Mouse (Mus musculus) forebrain, embryonic 10.5 days (tissue): ENCODE measurements around the gene Gm20773. TPM values are rescaled to one million over a fixed set of nuclear protein-coding genes. Genes with fewer than 3 reads are reported as not detected.
"Not testable (repeated sequence)": the region's sequence is repeated elsewhere in the genome, so short reads cannot be mapped to it uniquely, and the experiment has no call there.

Experiments used
- DNase-seq: peaks from one replicate; pipeline ENCODE4 v3.0.0-alpha.2; 2017; ENCODE audit warnings: low spot score; ENCODE audit errors: extremely low spot score
- H3K27ac ChIP-seq: fragments of 300-500 bp; sonication (generic); 2 replicates; pipeline ENCODE4 v1.5.1; 2016; ENCODE audit warnings: mild to moderate bottlenecking
- H3K27me3 ChIP-seq: fragments of 300-500 bp; sonication (generic); 2 replicates; pipeline ENCODE4 v1.6.1; 2016; ENCODE audit warnings: mild to moderate bottlenecking; ENCODE audit not compliant: poor library complexity, severe bottlenecking
- H3K36me3 ChIP-seq: fragments of 300-500 bp; sonication (generic); replicated peaks from 2 replicates; pipeline ENCODE4 v1.6.1; 2016; ENCODE audit warnings: mild to moderate bottlenecking, moderate library complexity
- H3K4me1 ChIP-seq: fragments of 300-500 bp; sonication (generic); 2 replicates; pipeline ENCODE4 v1.6.1; 2016
- H3K4me3 ChIP-seq: fragments of 300-500 bp; sonication (generic); 2 replicates; pipeline ENCODE4 v1.5.1; 2016; ENCODE audit warnings: mild to moderate bottlenecking, moderate library complexity
- H3K9me3 ChIP-seq: fragments of 300-500 bp; sonication (generic); 2 replicates; pipeline ENCODE4 v1.6.1; 2016; ENCODE audit warnings: mild to moderate bottlenecking, moderate library complexity
- WGBS: fragments of 180-500 bp; shearing (Covaris S2); methylation state at CpG from one replicate; pipeline ENCODE4 v1.1.7; 2016; 5-methylcytosine and 5-hydroxymethylcytosine counted together
- polyA plus RNA-seq: library from polyadenylated mRNA; unstranded; fragments of >200 nt; fragmentation: Nextera tagmentation; extraction: Ambion mirVana; gene quantifications from 2 replicates; pipeline ENCODE4 v1.2.1, GENCODE M21; 2016

Gm20773 gene
- polyA plus RNA-seq = not detected in 2 replicates

- not testable (repeated sequence) for H3K27ac ChIP-seq, DNase-seq, H3K4me3 ChIP-seq, H3K9me3 ChIP-seq, H3K4me1 ChIP-seq, H3K27me3 ChIP-seq, H3K36me3 ChIP-seq
- no CpG with 5 or more reads among the region's 1 CpGs for WGBS
These were observed at the start of gene Gm20773 for GRCm38 (mm10) chrY:13493726-13494125. Gene Gm20773 (plus strand): TSS chrY:13494026.

- not testable (repeated sequence) for H3K36me3 ChIP-seq, H3K4me3 ChIP-seq, DNase-seq, H3K9me3 ChIP-seq, H3K27ac ChIP-seq, H3K4me1 ChIP-seq, H3K27me3 ChIP-seq
- WGBS = 56% methylated on average over 1 of the region's 3 CpGs
These were observed 28.3 kb upstream of the Gm20773 start, which contains the start of gene Gm21866 for GRCm38 (mm10) chrY:13465479-13465878. Gene Gm21866 (minus strand): TSS chrY:13465579.

Other genes with a start within 250 kb of the Gm20773 start
- gene Gm21440, start 241.6 kb upstream of the Gm20773 start, polyA plus RNA-seq = not detected in 2 replicates
- not detected in 2 replicates for gene Gm21454, start 241.6 kb upstream of the Gm20773 start, polyA plus RNA-seq
- gene Gm21725, start 145.0 kb upstream of the Gm20773 start, polyA plus RNA-seq = not detected in 2 replicates
- gene Gm21866, start 28.4 kb upstream of the Gm20773 start, polyA plus RNA-seq = not detected in 2 replicates